Mouse (Mus musculus) T-helper 17 cell (primary cell): ENCODE results near the gene Uevld.

ENCODE experiments used
- in situ Hi-C, 2 experiments: fragments of 300-600 bp; cut with MboI, MseI; formaldehyde crosslinking; loops; 1 replicate in 1 of 2; 2 replicates in 1 of 2; pipeline ENCODE4 v1.15.1; 2025; ENCODE audit warnings: high pct_unique_total_duplicates in 2 of 2

Uevld gene

DNA sequence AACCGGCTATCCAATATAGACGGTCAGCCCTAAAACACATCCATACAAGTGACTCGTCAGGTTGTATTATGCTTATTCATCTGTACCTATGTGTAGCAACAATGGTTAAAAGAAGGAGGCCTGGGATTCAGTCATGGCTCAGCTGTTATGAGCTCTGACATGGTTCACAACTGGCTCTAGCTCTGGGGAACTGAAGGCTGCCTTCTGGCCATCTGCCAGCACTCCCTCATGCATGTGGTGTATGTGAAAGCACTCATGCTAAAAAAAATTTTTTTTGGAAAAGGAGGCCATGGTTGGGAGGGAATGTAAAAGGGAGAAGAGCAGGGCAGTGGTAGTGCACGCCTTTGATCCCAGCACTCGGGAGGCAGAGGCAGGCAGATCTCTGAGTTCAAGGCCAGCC, 78.5 kb downstream of the Uevld start:
- in situ Hi-C loops = no loop called here

DNA sequence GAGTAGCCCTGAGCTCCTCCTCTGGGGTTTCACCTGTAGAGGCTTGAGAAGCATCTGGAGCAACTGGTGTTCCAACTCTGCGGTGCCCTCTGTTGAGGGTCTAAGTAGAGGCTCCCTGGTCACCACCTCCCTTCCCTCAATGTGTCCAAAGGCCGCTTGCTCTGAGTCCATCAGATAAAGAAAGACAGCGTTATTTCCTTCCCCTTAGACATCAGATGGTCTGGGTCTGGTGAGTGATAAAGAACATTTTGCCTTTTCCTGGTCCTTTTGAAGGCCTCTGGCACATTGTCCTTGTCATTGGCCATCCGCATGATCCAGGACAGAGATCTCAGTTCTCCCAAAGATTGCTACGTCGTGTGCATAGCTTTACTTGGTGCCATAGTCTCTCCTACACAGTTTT, 81.1 kb downstream of the Uevld start:
- in situ Hi-C loops = no loop called here

GRCm38 (mm10) chr7:46876841-46877240, 81.5 kb downstream of the Uevld start:
- in situ Hi-C loops = no loop called here
